Mouse (Mus musculus): ENCODE measurements around the gene Comp. TPM values are rescaled to one million over a fixed set of nuclear protein-coding genes. Genes with fewer than 3 reads are reported as not detected.

Comp gene
- total RNA-seq, 2 experiments from 2014 or later, result 0.13 to 0.42 TPM

GRCm38 (mm10) chr8:70352657-70353151 lies 20.7 kb upstream of the Comp start:
- no peak for DNase-seq (ENCODE audit: low spot score in 2 of 2)

GRCm38 (mm10) chr8:70353194-70353817 lies 20.1 kb upstream of the Comp start, which contains the start of gene Upf1:
Upf1 (minus strand) TSS chr8:70353278.
- peak; percentile 99 for DNase-seq (ENCODE audit: low spot score in 2 of 2)

- DNase-seq (ENCODE audit: low spot score in 2 of 2), result no peak
These were observed 19.4 kb upstream of the Comp start for GRCm38 (mm10) chr8:70354004-70354403.

GRCm38 (mm10) chr8:70356111-70356510 lies 17.2 kb upstream of the Comp start:
- DNase-seq (ENCODE audit: low spot score in 2 of 2), result no peak

- DNase-seq (ENCODE audit: low spot score in 2 of 2), result no peak
These were observed 13.9 kb upstream of the Comp start for GRCm38 (mm10) chr8:70359411-70359810.

GRCm38 (mm10) chr8:70360769-70361168 lies 12.6 kb upstream of the Comp start:
- DNase-seq (ENCODE audit: low spot score in 2 of 2), result no peak

- no peak for DNase-seq (ENCODE audit: low spot score in 2 of 2)
These were observed 11.8 kb upstream of the Comp start for GRCm38 (mm10) chr8:70361484-70362032.

- DNase-seq (ENCODE audit: low spot score in 2 of 2), result no peak
These were observed 9.3 kb upstream of the Comp start for GRCm38 (mm10) chr8:70364066-70364465.

- DNase-seq (ENCODE audit: low spot score in 2 of 2), result no peak
These were observed 6.8 kb upstream of the Comp start for GRCm38 (mm10) chr8:70366588-70366987.

- no peak for DNase-seq (ENCODE audit: low spot score in 2 of 2)
These were observed 2.9 kb upstream of the Comp start for GRCm38 (mm10) chr8:70370476-70370875.

- no peak for DNase-seq (ENCODE audit: low spot score in 2 of 2)
These were observed 1.4 kb upstream of the Comp start for GRCm38 (mm10) chr8:70371951-70372350.

- DNase-seq (ENCODE audit: low spot score in 2 of 2), result peak in 1 of 2 experiments; percentile 34
These were observed 1.1 kb downstream of the Comp start for GRCm38 (mm10) chr8:70374318-70374927.

GRCm38 (mm10) chr8:70375212-70375859 lies 2.0 kb downstream of the Comp start:
- no peak for DNase-seq (ENCODE audit: low spot score in 2 of 2)

GRCm38 (mm10) chr8:70376275-70376741 lies 3.0 kb downstream of the Comp start:
- DNase-seq (ENCODE audit: low spot score in 2 of 2), result no peak

- no peak for DNase-seq (ENCODE audit: low spot score in 2 of 2)
These were observed 3.7 kb downstream of the Comp start for GRCm38 (mm10) chr8:70377049-70377448.

- peak in 1 of 2 experiments; percentile 42 for DNase-seq (ENCODE audit: low spot score in 2 of 2)
These were observed 6.7 kb downstream of the Comp start for GRCm38 (mm10) chr8:70380069-70380468.

GRCm38 (mm10) chr8:70383287-70383686 lies 9.9 kb downstream of the Comp start:
- peak in 1 of 2 experiments; percentile 82 for DNase-seq (ENCODE audit: low spot score in 2 of 2)

- DNase-seq (ENCODE audit: low spot score in 2 of 2), result no peak
These were observed 16.3 kb downstream of the Comp start for GRCm38 (mm10) chr8:70389678-70390077.

GRCm38 (mm10) chr8:70393087-70393486 lies 19.7 kb downstream of the Comp start:
- DNase-seq (ENCODE audit: low spot score in 2 of 2), result no peak

GRCm38 (mm10) chr8:70394269-70394998 lies 21.1 kb downstream of the Comp start:
- DNase-seq (ENCODE audit: low spot score in 2 of 2), result no peak

- no peak for DNase-seq (ENCODE audit: low spot score in 2 of 2)
These were observed 22.3 kb downstream of the Comp start for GRCm38 (mm10) chr8:70395649-70396048.
